ENCODE assay signal across 13 mouse cellular contexts in the genomic region with DNA sequence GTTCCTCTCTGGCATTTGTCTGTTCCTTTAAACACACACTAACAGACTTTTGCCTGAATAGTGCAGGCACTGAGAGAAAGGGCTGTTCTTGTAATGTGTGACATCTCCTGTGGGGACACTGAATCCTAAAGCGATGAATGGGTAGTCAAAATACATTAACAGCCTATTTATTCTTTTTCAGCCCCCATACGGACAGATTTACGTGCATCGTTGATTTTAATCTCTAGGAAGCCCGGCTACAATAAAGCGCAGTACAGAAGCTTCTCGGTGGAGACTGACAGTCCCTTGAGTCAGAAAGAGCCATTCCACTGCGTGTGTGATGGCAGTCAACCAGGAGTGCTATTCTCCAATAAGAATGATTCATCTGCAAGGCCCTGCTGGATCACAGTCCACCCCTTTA.
DNase-seq lines count a peak whose midpoint lies in the region; ATAC-seq lines count a peak whose summit lies in the region.
"Had no signal": no experiment of that assay in that cellular context is flagged by ENCODE, and none has a peak within 500 bp of the region (broad histone marks: within the 10 kb centered on the region; RNA-seq: fewer than 3 reads in every experiment).

No protein-coding gene starts in this region.

- no peaks in the 10 kb centered on the region for H3K9me3 ChIP-seq in midbrain, embryonic 11.5 days (ENCODE audit: control insufficient read depth, low read length)
- H3K9me3 ChIP-seq in midbrain, embryonic 10.5 days (replicated peaks): no peaks in the 10 kb centered on the region
- H3K9me3 ChIP-seq in forebrain, embryonic 15.5 days: no peaks in the 10 kb centered on the region
- H3K9me3 ChIP-seq: heart, embryonic 13.5 days; kidney, embryonic 15.5 days; megakaryocyte, embryonic 14.5 days had no signal

- H3K9ac ChIP-seq in midbrain, embryonic 11.5 days (ENCODE audit: low read length): no peak overlapping the region
- H3K9ac ChIP-seq in forebrain, embryonic 15.5 days (replicated peaks): no peak overlapping the region
- H3K9ac ChIP-seq: heart, embryonic 13.5 days; kidney, embryonic 15.5 days; lung, embryonic 14.5 days had no signal

- no peak overlapping the region for H3K4me2 ChIP-seq in midbrain, embryonic 11.5 days
- peak overlapping the region; percentile 11; the same call in 1 of the 2 replicates for H3K4me2 ChIP-seq in forebrain, embryonic 15.5 days (replicated peaks)
- H3K4me2 ChIP-seq: heart, embryonic 13.5 days; kidney, embryonic 15.5 days; lung, embryonic 14.5 days had no signal

- H3K4me3 ChIP-seq in midbrain, embryonic 11.5 days (ENCODE audit: low read depth, low read length): no peak overlapping the region
- H3K4me3 ChIP-seq in midbrain, embryonic 10.5 days: no peak overlapping the region
- H3K4me3 ChIP-seq in forebrain, embryonic 15.5 days: peak overlapping the region; percentile 5; the same call in 1 of the 2 replicates
- H3K4me3 ChIP-seq: heart, embryonic 13.5 days; kidney, embryonic 15.5 days; megakaryocyte, embryonic 14.5 days had no signal

- no peak overlapping the region for H3K27ac ChIP-seq in midbrain, embryonic 11.5 days (ENCODE audit: low read depth, low read length)
- H3K27ac ChIP-seq in midbrain, embryonic 10.5 days (replicated peaks): no peak overlapping the region
- no peak overlapping the region for H3K27ac ChIP-seq in forebrain, embryonic 15.5 days (replicated peaks)
- H3K27ac ChIP-seq: heart, embryonic 13.5 days; kidney, embryonic 15.5 days had no signal

- H3K27me3 ChIP-seq in midbrain, embryonic 11.5 days (ENCODE audit: control insufficient read depth, insufficient read depth, low read length): no peaks in the 10 kb centered on the region
- H3K27me3 ChIP-seq in midbrain, embryonic 10.5 days (ENCODE audit: low read depth, poor library complexity, severe bottlenecking): no peaks in the 10 kb centered on the region
- H3K27me3 ChIP-seq in forebrain, embryonic 15.5 days: no peaks in the 10 kb centered on the region
- H3K27me3 ChIP-seq: heart, embryonic 13.5 days; kidney, embryonic 15.5 days; megakaryocyte, embryonic 14.5 days had no signal

- no peak for DNase-seq in midbrain, embryonic 11.5 days (ENCODE audit: low spot score, missing footprints)
- DNase-seq in midbrain, embryonic 10.5 days (ENCODE audit: low spot score): no peak
- peak; percentile 20 for DNase-seq in mesoderm, embryonic 11.5 days (ENCODE audit: low read depth, low spot score)
- DNase-seq in retina, embryonic 14.5 days (ENCODE audit: low spot score): peak; percentile 16
- DNase-seq in ovary, postnatal 36 days (ENCODE audit: low spot score): no peak
- DNase-seq in gastrocnemius, postnatal 25 days: no peak
- DNase-seq: adrenal gland, postnatal 10 days; gastrocnemius, postnatal 14 days; lung, embryonic 14.5 days had no signal

- H3K4me1 ChIP-seq in midbrain, embryonic 11.5 days (ENCODE audit: control insufficient read depth, insufficient read depth, low read length): no peaks in the 10 kb centered on the region
- peaks cover 4% of the 10 kb centered on the region; the same call in 1 of the 2 replicates for H3K4me1 ChIP-seq in midbrain, embryonic 10.5 days
- H3K4me1 ChIP-seq in forebrain, embryonic 15.5 days: peaks cover 7% of the 10 kb centered on the region; the same call in 1 of the 2 replicates
- H3K4me1 ChIP-seq: heart, embryonic 13.5 days; kidney, embryonic 15.5 days; megakaryocyte, embryonic 14.5 days had no signal

- WGBS in midbrain, embryonic 11.5 days: 41% methylated on average over 8 of the region's 8 CpGs
- WGBS in midbrain, embryonic 10.5 days: 56% methylated on average over 8 of the region's 8 CpGs
- WGBS in forebrain, embryonic 15.5 days: 10% methylated on average over 8 of the region's 8 CpGs

- no peaks in the 10 kb centered on the region for H3K36me3 ChIP-seq in midbrain, embryonic 11.5 days (ENCODE audit: control insufficient read depth, insufficient read depth, low read length)
- no peaks in the 10 kb centered on the region for H3K36me3 ChIP-seq in midbrain, embryonic 10.5 days
- no peaks in the 10 kb centered on the region for H3K36me3 ChIP-seq in forebrain, embryonic 15.5 days
- H3K36me3 ChIP-seq: heart, embryonic 13.5 days; kidney, embryonic 15.5 days had no signal

- ATAC-seq in midbrain, embryonic 11.5 days (ENCODE audit: low FRiP score): peak; percentile 75
- ATAC-seq in forebrain, embryonic 15.5 days (replicated peaks): peak; percentile 64

Comparison
In these comparisons a context has a peak if more than half of its experiments do, and no peak if none do; other contexts are left out.
1. DNase-seq: peak in mesoderm, embryonic 11.5 days (single experiment) and retina, embryonic 14.5 days (single experiment); none in midbrain, embryonic 11.5 days (single experiment), midbrain, embryonic 10.5 days (single experiment), ovary, postnatal 36 days (single experiment) and gastrocnemius, postnatal 25 days (single experiment).